Comparison of ENCODE assay signal across 8 mouse cellular contexts in the genomic region with DNA sequence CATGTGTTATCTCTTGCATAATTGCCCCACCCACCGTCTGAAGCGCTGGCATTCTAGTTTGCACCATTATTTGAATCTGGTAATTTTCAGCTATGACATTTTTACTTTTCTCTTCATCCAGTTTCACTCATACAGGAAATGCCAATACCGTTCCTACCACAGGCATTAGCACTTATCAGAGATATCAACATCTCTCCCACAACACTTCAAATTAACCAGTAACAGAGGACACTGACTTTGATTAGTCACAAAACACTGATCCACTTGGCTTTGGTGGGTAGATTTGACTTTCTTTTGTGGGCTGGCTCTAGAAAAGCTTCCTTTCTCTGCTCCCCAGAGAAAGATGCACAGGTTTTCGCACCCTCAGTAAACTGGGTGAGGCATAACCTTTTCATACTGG. TPM values are rescaled to one million over a fixed set of nuclear protein-coding genes. Genes with fewer than 3 reads are reported as not detected.
DNase-seq lines count a peak whose midpoint lies in the region; ATAC-seq lines count a peak whose summit lies in the region.

No protein-coding gene starts in this region.

- no peaks in the 10 kb centered on the region for H3K36me3 ChIP-seq in kidney, embryonic 15.5 days
- no peaks in the 10 kb centered on the region for H3K36me3 ChIP-seq in embryonic facial prominence, embryonic 12.5 days
- H3K36me3 ChIP-seq in intestine, embryonic 15.5 days = no peaks in the 10 kb centered on the region

- no peak for DNase-seq in kidney, postnatal 25 days
- DNase-seq in naive thymus-derived CD4-positive, alpha-beta T cell, adult 2 months (ENCODE audit: low read depth) = peak; percentile 59
- DNase-seq in right cerebral cortex, postnatal 25 days = no peak
- DNase-seq in kidney, postnatal 36 days = no peak

- H3K9ac ChIP-seq in kidney, embryonic 15.5 days = no peak overlapping the region
- no peak overlapping the region for H3K9ac ChIP-seq in embryonic facial prominence, embryonic 12.5 days
- no peak overlapping the region for H3K9ac ChIP-seq in intestine, embryonic 15.5 days

- H3K27me3 ChIP-seq in kidney, embryonic 15.5 days = no peaks in the 10 kb centered on the region
- no peaks in the 10 kb centered on the region for H3K27me3 ChIP-seq in embryonic facial prominence, embryonic 12.5 days
- no peaks in the 10 kb centered on the region for H3K27me3 ChIP-seq in intestine, embryonic 15.5 days (replicated peaks)

- H3K27ac ChIP-seq in kidney, embryonic 15.5 days = no peak overlapping the region
- H3K27ac ChIP-seq in embryonic facial prominence, embryonic 12.5 days = no peak overlapping the region
- H3K27ac ChIP-seq in intestine, embryonic 15.5 days = no peak overlapping the region

- peaks cover 15% of the 10 kb centered on the region for H3K4me1 ChIP-seq in kidney, embryonic 15.5 days
- H3K4me1 ChIP-seq in embryonic facial prominence, embryonic 12.5 days = peaks cover 4% of the 10 kb centered on the region
- H3K4me1 ChIP-seq in intestine, embryonic 15.5 days (replicated peaks) = no peaks in the 10 kb centered on the region

- H3K4me2 ChIP-seq in kidney, embryonic 15.5 days = peak overlapping the region; percentile 88
- H3K4me2 ChIP-seq in embryonic facial prominence, embryonic 12.5 days (replicated peaks) = peak overlapping the region; percentile 88
- H3K4me2 ChIP-seq in intestine, embryonic 15.5 days (replicated peaks) = peak overlapping the region; percentile 93

- H3K4me3 ChIP-seq in kidney, embryonic 15.5 days (replicated peaks) = peak overlapping the region; percentile 54; the same call in 1 of the 2 replicates
- no peak overlapping the region for H3K4me3 ChIP-seq in embryonic facial prominence, embryonic 12.5 days
- no peak overlapping the region for H3K4me3 ChIP-seq in intestine, embryonic 15.5 days (replicated peaks)

- 66% methylated on average over 4 of the region's 4 CpGs for WGBS in kidney, embryonic 15.5 days
- WGBS in embryonic facial prominence, embryonic 12.5 days = 76% methylated on average over 4 of the region's 4 CpGs
- 43% methylated on average over 4 of the region's 4 CpGs for WGBS in intestine, embryonic 15.5 days

- ATAC-seq in kidney, embryonic 15.5 days (replicated peaks; ENCODE audit: low FRiP score) = no peak
- no peak for ATAC-seq in embryonic facial prominence, embryonic 12.5 days (ENCODE audit: insufficient number of reproducible peaks, insufficient read depth, low FRiP score, low TSS enrichment)
- ATAC-seq in intestine, embryonic 15.5 days = no peak
- ATAC-seq in frontal cortex, adult (ENCODE audit: low TSS enrichment) = no peak

- no peaks in the 10 kb centered on the region for H3K9me3 ChIP-seq in kidney, embryonic 15.5 days (replicated peaks)
- no peaks in the 10 kb centered on the region for H3K9me3 ChIP-seq in embryonic facial prominence, embryonic 12.5 days
- H3K9me3 ChIP-seq in intestine, embryonic 15.5 days = no peaks in the 10 kb centered on the region

RNA-seq across cellular contexts. Expression of a gene that starts 3.7 kb away (rescaled TPM):
- polyA plus RNA-seq in kidney, embryonic 15.5 days (2015; fragmentation: Nextera tagmentation; extraction: Ambion mirVana) = 19.6 and 22.6 TPM in 2 replicates
- 18.9 and 19.4 TPM in 2 replicates for polyA plus RNA-seq in embryonic facial prominence, embryonic 12.5 days (2016; fragmentation: Nextera tagmentation; extraction: Ambion mirVana)
- polyA plus RNA-seq in intestine, embryonic 15.5 days (2015; fragmentation: Nextera tagmentation; extraction: Ambion mirVana) = 16.1 and 17.8 TPM in 2 replicates
